Mouse (Mus musculus) midbrain, embryonic 11.5 days (tissue): ENCODE results near the gene Ypel4. TPM values are rescaled to one million over a fixed set of nuclear protein-coding genes. Genes with fewer than 3 reads are reported as not detected.
"Not testable (repeated sequence)": the region's sequence is repeated elsewhere in the genome, so short reads cannot be mapped to it uniquely, and the experiment has no call there.

ENCODE experiments used
- ATAC-seq: fragments of 200-750 bp; cut with Nextera tagmentation; 2 replicates; pipeline ENCODE4 v1.8.0; 2017; ENCODE audit warnings: moderate TSS enrichment, moderate library complexity; ENCODE audit not compliant: low FRiP score
- DNase-seq: peaks from one replicate; pipeline ENCODE4 v3.0.0; 2015; ENCODE audit warnings: low spot score; ENCODE audit errors: missing footprints
- H3K27ac ChIP-seq: fragments of 300-500 bp; sonication (generic); 2 replicates; pipeline ENCODE4 v1.5.1; 2014; ENCODE audit warnings: low read depth, low read length
- H3K27me3 ChIP-seq: fragments of 300-500 bp; sonication (generic); 2 replicates; pipeline ENCODE4 v1.6.1; 2014; ENCODE audit warnings: mild to moderate bottlenecking, low read length, moderate library complexity, mixed read lengths; ENCODE audit not compliant: control insufficient read depth, insufficient read depth
- H3K36me3 ChIP-seq: fragments of 300-500 bp; sonication (generic); 2 replicates; pipeline ENCODE4 v1.6.1; 2014; ENCODE audit warnings: mild to moderate bottlenecking, low read length, moderate library complexity, mixed read lengths; ENCODE audit not compliant: control insufficient read depth, insufficient read depth
- H3K4me1 ChIP-seq: fragments of 300-500 bp; sonication (generic); 2 replicates; pipeline ENCODE4 v1.6.1; 2014; ENCODE audit warnings: low read length; ENCODE audit not compliant: control insufficient read depth, insufficient read depth
- H3K4me2 ChIP-seq: fragments of 300-500 bp; sonication (generic); 2 replicates; pipeline ENCODE4 v1.6.1; 2014; ENCODE audit warnings: mild to moderate bottlenecking, moderate library complexity
- H3K4me3 ChIP-seq: fragments of 300-500 bp; sonication (generic); 2 replicates; pipeline ENCODE4 v1.5.1; 2014; ENCODE audit warnings: low read depth, low read length
- H3K9ac ChIP-seq: fragments of 300-500 bp; sonication (generic); 2 replicates; pipeline ENCODE4 v1.6.1; 2014; ENCODE audit warnings: low read length
- H3K9me3 ChIP-seq: fragments of 300-500 bp; sonication (generic); 2 replicates; pipeline ENCODE4 v1.6.1; 2016; ENCODE audit warnings: low read length; ENCODE audit not compliant: control insufficient read depth
- WGBS: fragments of 180-500 bp; shearing (Covaris S2); extraction: QIAGEN DNeasy Blood & Tissue Kit; methylation state at CpG from one replicate; pipeline ENCODE4 v1.1.7; 2014; 5-methylcytosine and 5-hydroxymethylcytosine counted together
- polyA plus RNA-seq: library from polyadenylated mRNA; unstranded; fragments of >200 nt; fragmentation: Nextera tagmentation; extraction: Ambion mirVana; gene quantifications from 2 replicates; pipeline ENCODE4 v1.2.1, GENCODE M21; 2014

The Ypel4 gene
- polyA plus RNA-seq, 1 experiment from 2014 or later = 14.2 TPM

- H3K4me1 ChIP-seq = peaks cover 14% of the 10 kb centered on the region
- no peak overlapping the region for H3K9ac ChIP-seq
- peaks cover 8% of the 10 kb centered on the region; the same call in 1 of the 2 replicates for H3K36me3 ChIP-seq
- WGBS = 95% methylated on average over 14 of the region's 14 CpGs
- H3K27ac ChIP-seq = no peak overlapping the region
- H3K4me2 ChIP-seq = no peak overlapping the region
- no peaks in the 10 kb centered on the region for H3K27me3 ChIP-seq
- DNase-seq (peak; percentile 54), ATAC-seq (no peak)
- no peak overlapping the region for H3K4me3 ChIP-seq
- no peaks in the 10 kb centered on the region for H3K9me3 ChIP-seq
Observed at GRCm38 (mm10) chr2:84723856-84724255, 10.0 kb upstream of the Ypel4 start.

- ATAC-seq = no peak
- no peak overlapping the region for H3K27ac ChIP-seq
- peaks cover 8% of the 10 kb centered on the region; the same call in 1 of the 2 replicates for H3K36me3 ChIP-seq
- H3K4me1 ChIP-seq = peaks cover 14% of the 10 kb centered on the region
- peak; percentile 35 for DNase-seq
- H3K4me2 ChIP-seq = no peak overlapping the region
- no peaks in the 10 kb centered on the region for H3K27me3 ChIP-seq
- H3K4me3 ChIP-seq = no peak overlapping the region
- no peaks in the 10 kb centered on the region for H3K9me3 ChIP-seq
- WGBS = 93% methylated on average over 10 of the region's 10 CpGs
- H3K9ac ChIP-seq = no peak overlapping the region
Observed at GRCm38 (mm10) chr2:84725770-84726169, 8.1 kb upstream of the Ypel4 start.

DNA sequence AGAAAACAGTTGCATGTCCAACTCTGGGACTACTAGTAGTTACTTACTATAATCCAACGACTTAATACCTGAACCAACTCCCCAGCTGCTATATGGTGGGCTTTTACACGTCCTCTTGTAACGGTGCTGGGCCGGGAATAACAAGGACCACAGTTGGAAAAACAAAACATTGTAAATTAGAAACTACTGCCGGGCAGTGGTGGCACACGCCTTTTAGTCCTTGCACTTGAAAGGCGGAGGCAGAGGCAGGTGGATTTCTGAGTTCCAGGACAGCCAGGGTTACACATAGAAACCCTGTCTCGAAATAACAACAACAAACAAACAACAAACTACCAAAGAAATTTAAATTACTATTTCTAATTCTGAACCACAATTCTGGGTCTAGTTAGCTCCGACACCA is 7.1 kb upstream of the Ypel4 start:
- H3K27ac ChIP-seq = no peak overlapping the region
- 7% methylated on average over 9 of the region's 9 CpGs for whole genome bisulfite sequencing

DNA sequence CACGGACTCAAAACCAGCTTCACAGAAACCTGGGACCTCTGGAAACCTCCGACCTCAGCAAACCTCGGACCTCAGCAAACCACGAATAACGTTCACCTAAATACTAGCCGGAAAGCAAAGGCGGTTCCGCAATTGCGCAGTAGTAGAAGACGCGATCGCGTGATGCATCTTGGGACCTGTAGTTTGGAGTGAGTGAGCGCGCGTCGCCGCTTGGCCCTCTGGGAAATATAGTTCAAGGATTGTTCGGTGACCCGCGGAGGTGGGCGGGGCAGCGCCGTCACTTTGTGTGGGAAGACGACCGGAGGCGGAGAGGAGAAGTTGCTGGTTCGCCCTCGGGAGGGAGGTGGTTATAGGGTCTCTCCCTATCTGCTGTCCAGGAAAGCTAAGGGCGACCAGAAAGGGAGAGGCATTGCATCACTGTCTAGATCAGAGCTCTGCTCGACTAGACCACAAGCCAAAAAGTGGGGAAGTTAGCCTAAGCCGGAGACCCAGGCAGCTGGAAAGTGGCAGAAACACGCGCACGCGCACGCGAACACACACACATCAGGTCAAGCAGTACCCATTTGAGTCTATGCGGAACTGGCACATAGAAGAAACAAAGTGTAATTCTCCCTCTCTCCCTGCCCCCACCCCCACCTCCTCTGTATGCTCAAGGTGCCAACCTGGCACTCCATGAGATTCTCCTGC is 6.5 kb upstream of the Ypel4 start, which contains the start of gene Clp1:
TSS of gene Clp1 (minus strand) at position 179 of the 687 bp plus-strand sequence.
- no peaks in the 10 kb centered on the region for H3K9me3 ChIP-seq
- DNase-seq = peak; percentile 99
- H3K27ac ChIP-seq = peak within 1 kb of the TSS; percentile 58; the same call in 1 of the 2 replicates
- ATAC-seq = peak; percentile 97
- H3K4me3 ChIP-seq = peak within 1 kb of the TSS; percentile 61
- peaks cover 8% of the 10 kb centered on the region; the same call in 1 of the 2 replicates for H3K36me3 ChIP-seq
- H3K27me3 ChIP-seq = no peaks in the 10 kb centered on the region
- H3K9ac ChIP-seq = peak within 1 kb of the TSS; percentile 52
- peak within 1 kb of the TSS; percentile 88 for H3K4me2 ChIP-seq
- peaks cover 14% of the 10 kb centered on the region for H3K4me1 ChIP-seq
- under 1% methylated on average over 39 of the region's 39 CpGs for WGBS

More for the DNA sequence above, 7.1 kb upstream of the Ypel4 start:
- peak; percentile 4 for ATAC-seq
- Histone ChIP-seq H3K36me3 (peaks cover 8% of the 10 kb centered on the region; the same call in 1 of the 2 replicates), H3K4me1 (peaks cover 14% of the 10 kb centered on the region), H3K9ac (peak overlapping the region; percentile 52), H3K4me2 (peak overlapping the region; percentile 88), H3K9me3 (no peaks in the 10 kb centered on the region), H3K27me3 (no peaks in the 10 kb centered on the region), H3K4me3 (peak overlapping the region; percentile 61)
- DNase-seq = no peak

- H3K4me1 ChIP-seq = peaks cover 14% of the 10 kb centered on the region
- H3K4me3 ChIP-seq, DNase-seq, ATAC-seq, H3K36me3 ChIP-seq, H3K4me2 ChIP-seq, H3K9me3 ChIP-seq, H3K27me3 ChIP-seq, H3K27ac ChIP-seq, H3K9ac ChIP-seq: not testable (repeated sequence)
- 87% methylated on average over 5 of the region's 5 CpGs for WGBS
Observed at GRCm38 (mm10) chr2:84728191-84728590, 5.7 kb upstream of the Ypel4 start.

DNA sequence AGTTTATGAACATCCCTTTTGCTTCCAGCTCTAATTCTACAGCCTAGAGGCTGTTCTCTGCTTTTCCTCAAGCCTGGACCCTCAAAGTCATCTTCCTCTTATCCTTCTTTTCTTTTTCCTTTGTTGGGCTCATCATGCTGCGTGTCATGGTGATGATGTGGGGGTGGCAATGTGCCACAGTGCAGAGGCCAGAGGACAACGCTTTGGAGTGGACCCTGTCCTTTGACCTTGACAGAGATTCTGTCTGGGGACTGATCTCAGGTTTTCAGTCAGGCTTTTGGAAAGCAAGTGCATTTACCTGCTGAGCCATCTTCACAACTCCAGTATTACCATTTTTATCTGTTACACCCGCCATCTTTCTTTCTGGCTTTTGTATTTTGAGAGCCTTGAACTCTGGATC is 2.7 kb upstream of the Ypel4 start:
- Histone ChIP-seq H3K4me1 (peaks cover 24% of the 10 kb centered on the region), H3K27ac (no peak overlapping the region), H3K27me3 (no peaks in the 10 kb centered on the region), H3K4me3 (no peak overlapping the region), H3K36me3 (no peaks in the 10 kb centered on the region), H3K4me2 (no peak overlapping the region), H3K9me3 (no peaks in the 10 kb centered on the region), H3K9ac (no peak overlapping the region)
- DNase-seq (no peak), ATAC-seq (no peak)
- 77% methylated on average over 3 of the region's 3 CpGs for WGBS

GRCm38 (mm10) chr2:84732394-84732793 is 1.5 kb upstream of the Ypel4 start:
- no peak for ATAC-seq
- Histone ChIP-seq H3K27me3 (no peaks in the 10 kb centered on the region), H3K4me2 (no peak overlapping the region), H3K4me3 (no peak overlapping the region), H3K9ac (no peak overlapping the region), H3K27ac (no peak overlapping the region), H3K36me3 (no peaks in the 10 kb centered on the region), H3K4me1 (peaks cover 30% of the 10 kb centered on the region), H3K9me3 (no peaks in the 10 kb centered on the region)
- 54% methylated on average over 1 of the region's 1 CpGs for WGBS
- no peak for DNase-seq

- H3K9me3 ChIP-seq = no peaks in the 10 kb centered on the region
- H3K9ac ChIP-seq = peak overlapping the region; percentile 91
- H3K4me2 ChIP-seq = peak overlapping the region; percentile 74
- WGBS = under 1% methylated on average over 11 of the region's 11 CpGs
- H3K27ac ChIP-seq = peak overlapping the region; percentile 69
- H3K4me1 ChIP-seq = peaks cover 48% of the 10 kb centered on the region
- peak overlapping the region; percentile 58 for H3K4me3 ChIP-seq
- DNase-seq (peak; percentile 96), ATAC-seq (peak; percentile 36)
- H3K27me3 ChIP-seq = no peaks in the 10 kb centered on the region
- H3K36me3 ChIP-seq = no peaks in the 10 kb centered on the region
Observed at GRCm38 (mm10) chr2:84734351-84734864, 550 bp downstream of the Ypel4 start.

DNA sequence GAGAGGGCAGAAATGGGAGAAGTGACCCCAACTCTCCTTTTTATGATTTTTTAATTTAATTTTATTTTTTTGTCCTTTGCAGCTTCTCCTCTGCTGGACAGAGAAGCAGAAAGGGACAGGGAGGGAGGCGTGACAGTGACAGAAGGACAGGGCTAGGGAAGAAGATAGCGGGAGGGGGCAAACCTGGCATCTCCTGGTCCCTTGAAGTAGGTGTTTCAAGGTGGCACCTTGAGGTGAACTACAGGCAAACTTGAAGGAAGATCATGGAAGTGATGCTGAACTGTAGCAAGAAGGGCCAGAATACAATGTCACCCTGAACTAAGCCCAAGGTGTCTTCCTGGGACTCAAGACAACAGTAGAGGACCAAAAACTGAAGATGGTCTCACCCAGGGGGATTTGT is 1.1 kb downstream of the Ypel4 start:
- ATAC-seq = no peak
- peaks cover 48% of the 10 kb centered on the region for H3K4me1 ChIP-seq
- H3K27me3 ChIP-seq = no peaks in the 10 kb centered on the region
- peak overlapping the region; percentile 91 for H3K9ac ChIP-seq
- 0% methylated on average over 2 of the region's 2 CpGs for WGBS
- peak; percentile 89 for DNase-seq
- peak overlapping the region; percentile 69 for H3K27ac ChIP-seq
- no peaks in the 10 kb centered on the region for H3K9me3 ChIP-seq
- peak overlapping the region; percentile 74 for H3K4me2 ChIP-seq
- peak overlapping the region; percentile 58 for H3K4me3 ChIP-seq
- H3K36me3 ChIP-seq = no peaks in the 10 kb centered on the region
